Mouse (Mus musculus) liver, embryonic 14.5 days (tissue): ENCODE measurements around the gene Alkbh1. TPM values are rescaled to one million over a fixed set of nuclear protein-coding genes. Genes with fewer than 3 reads are reported as not detected.

Source experiments
- ATAC-seq: fragments of 200-750 bp; cut with Nextera tagmentation; 2 replicates; pipeline ENCODE4 v1.8.0; 2017; ENCODE audit warnings: moderate number of reproducible peaks, mild to moderate bottlenecking, moderate library complexity; ENCODE audit not compliant: insufficient read depth
- DNase-seq, 3 experiments: peaks; one replicate each; pipeline ENCODE4 v3.0.0-alpha.2; 2012 to 2013; ENCODE audit warnings: low read depth in 3 of 3, low spot score in 3 of 3
- H3K27ac ChIP-seq: fragments of 300-500 bp; sonication (generic); 2 replicates; pipeline ENCODE4 v1.5.1; 2014; ENCODE audit warnings: moderate library complexity, mild to moderate bottlenecking, control low read depth, inconsistent platforms
- H3K27me3 ChIP-seq: fragments of 300-500 bp; sonication (generic); 2 replicates; pipeline ENCODE4 v1.6.1; 2014; ENCODE audit warnings: mild to moderate bottlenecking, low read length, moderate library complexity; ENCODE audit not compliant: control insufficient read depth, insufficient read depth
- H3K36me3 ChIP-seq: fragments of 300-500 bp; sonication (generic); replicated peaks from 2 replicates; pipeline ENCODE4 v1.6.1; 2014; ENCODE audit warnings: low read depth; ENCODE audit not compliant: control insufficient read depth, insufficient read depth
- H3K4me1 ChIP-seq, 2 experiments: fragments of 200-500 bp in 1 of 2; fragments of 300-500 bp in 1 of 2; sonication (generic) in 1 of 2; replicated peaks; 2 replicates each; pipeline ENCODE4 v1.6.1; 2012 to 2014; ENCODE audit warnings: antibody characterized with exemption in 1 of 2, inconsistent platforms in 1 of 2, low read length in 1 of 2; ENCODE audit not compliant: control insufficient read depth in 2 of 2, insufficient read depth in 2 of 2
- H3K4me2 ChIP-seq: fragments of 300-500 bp; sonication (generic); 2 replicates; pipeline ENCODE4 v1.6.1; 2014; ENCODE audit warnings: low read depth, mild to moderate bottlenecking, control low read depth, moderate library complexity
- H3K4me3 ChIP-seq, 2 experiments: fragments of 200-500 bp in 1 of 2; fragments of 300-500 bp in 1 of 2; sonication (generic) in 1 of 2; 2 replicates each; pipeline ENCODE4 v1.5.1; 2012 to 2014; ENCODE audit warnings: low read depth in 2 of 2, low read length in 2 of 2, mild to moderate bottlenecking in 2 of 2, control low read depth in 1 of 2, inconsistent platforms in 1 of 2, moderate library complexity in 1 of 2; ENCODE audit not compliant: insufficient read depth in 1 of 2
- H3K9ac ChIP-seq: fragments of 300-500 bp; sonication (generic); replicated peaks from 2 replicates; pipeline ENCODE4 v1.6.1; 2014; ENCODE audit warnings: mild to moderate bottlenecking, control low read depth, moderate library complexity
- H3K9me3 ChIP-seq: fragments of 300-500 bp; sonication (generic); 2 replicates; pipeline ENCODE4 v1.6.1; 2016; ENCODE audit warnings: low read length, mixed read lengths; ENCODE audit not compliant: control insufficient read depth
- CTCF ChIP-seq: IDR thresholded peaks from 2 replicates; pipeline ENCODE4 v1.5.1; 2016; ENCODE audit warnings: antibody characterized with exemption, low read depth, control low read depth
- EP300 ChIP-seq: IDR thresholded peaks from 2 replicates; pipeline ENCODE4 v1.6.1; 2016; ENCODE audit warnings: antibody characterized with exemption, low read depth
- WGBS: fragments of 180-500 bp; shearing (Covaris S2); extraction: QIAGEN DNeasy Blood & Tissue Kit; methylation state at CpG from one replicate; pipeline ENCODE4 v1.1.7; 2014; ENCODE audit not compliant: insufficient replicate concordance; 5-methylcytosine and 5-hydroxymethylcytosine counted together
- microRNA-seq: library from miRNA; unstranded; fragments of <30 nt; microRNA quantifications from one replicate; pipeline ENCODE4, GENCODE M21; 2016
- polyA plus RNA-seq, 2 experiments: library from polyadenylated mRNA; depleted of rRNA in 1 of 2; stranded (reverse) in 1 of 2; unstranded in 1 of 2; fragments of >200 nt; fragmentation: Nextera tagmentation in 1 of 2; extraction: Ambion mirVana in 1 of 2; gene quantifications; 2 replicates each; pipeline versions ENCODE4 v1.2.1 to v1.2.3; 2012 to 2014

The Alkbh1 gene
- polyA plus RNA-seq, 2 experiments, result 10.4 to 16.3 TPM

- peak; percentile 54 for ATAC-seq
- Histone ChIP-seq H3K36me3 (no peaks in the 10 kb centered on the region), H3K9me3 (no peaks in the 10 kb centered on the region), H3K4me1 (peaks cover 8 to 18% of the 10 kb centered on the region in 2 experiments; a peak in 3 of 4 replicates), H3K4me3 (no peak overlapping the region), H3K27ac (no peak overlapping the region), H3K9ac (no peak overlapping the region), H3K27me3 (no peaks in the 10 kb centered on the region), H3K4me2 (no peak overlapping the region; the same call in 1 of the 2 replicates)
- no peak for DNase-seq
- no peak for TF ChIP-seq EP300
- no peak for TF ChIP-seq CTCF
- 33% methylated on average over 10 of the region's 10 CpGs for WGBS
These were observed 63.0 kb downstream of the Alkbh1 start for GRCm38 (mm10) chr12:87380586-87381379.

DNA sequence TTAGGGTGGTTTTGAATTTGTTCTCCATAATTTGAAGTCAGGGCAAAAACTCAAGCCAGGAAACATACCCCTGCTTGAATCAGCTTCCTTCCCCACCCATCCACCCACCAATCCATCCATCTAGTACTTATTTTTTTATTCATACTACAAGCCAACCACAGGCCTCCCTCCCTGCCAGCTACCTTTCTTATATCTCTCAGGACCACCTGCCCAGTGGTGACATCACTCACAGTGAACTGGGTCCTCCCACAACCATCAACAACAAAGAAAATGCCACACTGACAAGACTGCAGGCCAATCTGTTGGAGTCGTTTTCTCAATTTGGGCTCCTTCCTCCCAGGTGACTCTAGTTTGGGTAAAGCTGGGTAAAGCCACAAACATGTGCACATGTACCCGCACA lies 64.3 kb downstream of the Alkbh1 start:
- no peaks in the 10 kb centered on the region for H3K9me3 ChIP-seq
- no peak overlapping the region for H3K4me3 ChIP-seq
- no peaks in the 10 kb centered on the region for H3K27me3 ChIP-seq
- H3K4me1 ChIP-seq, result peaks cover 8 to 19% of the 10 kb centered on the region in 2 experiments; a peak in 3 of 4 replicates
- ATAC-seq, result no peak
- no peak overlapping the region for H3K9ac ChIP-seq
- no peak for DNase-seq
- H3K4me2 ChIP-seq, result no peak overlapping the region
- no peaks in the 10 kb centered on the region for H3K36me3 ChIP-seq
- no peak overlapping the region for H3K27ac ChIP-seq
- TF ChIP-seq EP300 (no peak), CTCF (no peak)
- WGBS, result 57% methylated on average over 2 of the region's 2 CpGs

Small RNA genes within 50 kb of the gene (microRNA-seq; reads per million reads assigned to microRNA genes)
- 87.9 reads per million, percentile 46 among the genes with 10 or more reads in this experiment for gene Mir3068

Other genes starting within 250 kb of the Alkbh1 start
- gene Samd15, start 244.3 kb downstream of the Alkbh1 start, polyA plus RNA-seq (2012; rRNA removed), result 0.03 and 0.21 TPM in 2 replicates
- 7.6 and 8.2 TPM in 2 replicates for gene Samd15, start 244.3 kb downstream of the Alkbh1 start, polyA plus RNA-seq (2014; fragmentation: Nextera tagmentation; extraction: Ambion mirVana)
- 0.62 and 0.80 TPM in 2 replicates for gene Tmed8, start 243.6 kb downstream of the Alkbh1 start, polyA plus RNA-seq (2012; rRNA removed)
- gene Tmed8, start 243.6 kb downstream of the Alkbh1 start, polyA plus RNA-seq (2014; fragmentation: Nextera tagmentation; extraction: Ambion mirVana), result 0.50 and 0.99 TPM in 2 replicates
- 0.16 and 0.26 TPM in 2 replicates for gene Noxred1, start 205.3 kb downstream of the Alkbh1 start, polyA plus RNA-seq (2012; rRNA removed)
- gene Noxred1, start 205.3 kb downstream of the Alkbh1 start, polyA plus RNA-seq (2014; fragmentation: Nextera tagmentation; extraction: Ambion mirVana), result 0.28 TPM in 1 of 2 replicates, not detected in the other
- 6.1 and 7.8 TPM in 2 replicates for gene Vipas39, start 177.8 kb downstream of the Alkbh1 start, polyA plus RNA-seq (2012; rRNA removed)
- 8.0 and 10.4 TPM in 2 replicates for gene Vipas39, start 177.8 kb downstream of the Alkbh1 start, polyA plus RNA-seq (2014; fragmentation: Nextera tagmentation; extraction: Ambion mirVana)
- gene Ahsa1, start 177.5 kb downstream of the Alkbh1 start, polyA plus RNA-seq (2012; rRNA removed), result 66.5 and 119 TPM in 2 replicates
- gene Ahsa1, start 177.5 kb downstream of the Alkbh1 start, polyA plus RNA-seq (2014; fragmentation: Nextera tagmentation; extraction: Ambion mirVana), result 109 and 117 TPM in 2 replicates
- gene Ism2, start 144.3 kb downstream of the Alkbh1 start, polyA plus RNA-seq (2012; rRNA removed), result 0.07 and 0.11 TPM in 2 replicates
- 0.08 and 0.32 TPM in 2 replicates for gene Ism2, start 144.3 kb downstream of the Alkbh1 start, polyA plus RNA-seq (2014; fragmentation: Nextera tagmentation; extraction: Ambion mirVana)
- gene Sptlc2, start 55.7 kb downstream of the Alkbh1 start, polyA plus RNA-seq (2012; rRNA removed), result 4.6 and 8.0 TPM in 2 replicates
- 28.2 TPM in 2 replicates for gene Sptlc2, start 55.7 kb downstream of the Alkbh1 start, polyA plus RNA-seq (2014; fragmentation: Nextera tagmentation; extraction: Ambion mirVana)
- gene Slirp, start 121 bp downstream of the Alkbh1 start, polyA plus RNA-seq (2012; rRNA removed), result 38.5 and 44.2 TPM in 2 replicates
- 180 and 182 TPM in 2 replicates for gene Slirp, start 121 bp downstream of the Alkbh1 start, polyA plus RNA-seq (2014; fragmentation: Nextera tagmentation; extraction: Ambion mirVana)
- 10.1 and 19.5 TPM in 2 replicates for gene Snw1, start 28.3 kb upstream of the Alkbh1 start, polyA plus RNA-seq (2012; rRNA removed)
- 55.5 and 63.0 TPM in 2 replicates for gene Snw1, start 28.3 kb upstream of the Alkbh1 start, polyA plus RNA-seq (2014; fragmentation: Nextera tagmentation; extraction: Ambion mirVana)
- gene Gm5788, start 50.7 kb upstream of the Alkbh1 start, polyA plus RNA-seq (2012; rRNA removed), result not detected in 2 replicates
- not detected in 2 replicates for gene Gm5788, start 50.7 kb upstream of the Alkbh1 start, polyA plus RNA-seq (2014; fragmentation: Nextera tagmentation; extraction: Ambion mirVana)
- gene Gm8300, start 70.3 kb upstream of the Alkbh1 start, polyA plus RNA-seq (2012; rRNA removed), result not detected in 2 replicates
- not detected in 2 replicates for gene Gm8300, start 70.3 kb upstream of the Alkbh1 start, polyA plus RNA-seq (2014; fragmentation: Nextera tagmentation; extraction: Ambion mirVana)
- not detected in 2 replicates for gene Oog1, start 158.7 kb upstream of the Alkbh1 start, polyA plus RNA-seq (2012; rRNA removed)
- gene Oog1, start 158.7 kb upstream of the Alkbh1 start, polyA plus RNA-seq (2014; fragmentation: Nextera tagmentation; extraction: Ambion mirVana), result not detected in 2 replicates
- gene Gm4027, start 174.9 kb upstream of the Alkbh1 start, polyA plus RNA-seq (2012; rRNA removed), result not detected in 2 replicates
- not detected in 2 replicates for gene Gm4027, start 174.9 kb upstream of the Alkbh1 start, polyA plus RNA-seq (2014; fragmentation: Nextera tagmentation; extraction: Ambion mirVana)
- not detected in 2 replicates for gene Gm16381, start 200.6 kb upstream of the Alkbh1 start, polyA plus RNA-seq (2012; rRNA removed)
- not detected in 2 replicates for gene Gm16381, start 200.6 kb upstream of the Alkbh1 start, polyA plus RNA-seq (2014; fragmentation: Nextera tagmentation; extraction: Ambion mirVana)